Mouse (Mus musculus): Measurements from ENCODE around the gene Gm4064.
"Not testable (repeated sequence)": the region's sequence is repeated elsewhere in the genome, so short reads cannot be mapped to it uniquely, and the experiment has no call there.

Gm4064 gene

DNA sequence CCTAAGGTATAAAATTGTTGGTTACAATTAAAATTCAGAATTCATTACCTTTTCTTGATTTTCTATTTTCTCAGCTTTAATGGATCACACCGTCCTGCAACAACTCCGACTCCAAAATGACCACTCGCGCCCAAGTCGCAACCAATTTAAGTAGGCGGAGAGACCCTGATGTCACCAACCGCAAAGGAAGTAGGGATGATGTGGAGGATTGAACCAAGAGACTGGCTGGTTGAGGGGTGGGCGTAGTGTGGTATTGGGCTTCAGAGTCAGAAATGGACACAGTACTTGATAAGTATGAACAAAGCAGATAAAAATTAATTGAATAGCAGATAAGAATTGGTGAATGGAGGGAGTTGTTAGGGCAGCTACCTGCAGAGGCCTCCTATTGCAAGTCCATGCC, at the start of gene Gm4064:
TSS of gene Gm4064 (minus strand) at position 101 of the 400 bp plus-strand sequence.
- not testable (repeated sequence) for DNase-seq (ENCODE audit: low spot score)

DNA sequence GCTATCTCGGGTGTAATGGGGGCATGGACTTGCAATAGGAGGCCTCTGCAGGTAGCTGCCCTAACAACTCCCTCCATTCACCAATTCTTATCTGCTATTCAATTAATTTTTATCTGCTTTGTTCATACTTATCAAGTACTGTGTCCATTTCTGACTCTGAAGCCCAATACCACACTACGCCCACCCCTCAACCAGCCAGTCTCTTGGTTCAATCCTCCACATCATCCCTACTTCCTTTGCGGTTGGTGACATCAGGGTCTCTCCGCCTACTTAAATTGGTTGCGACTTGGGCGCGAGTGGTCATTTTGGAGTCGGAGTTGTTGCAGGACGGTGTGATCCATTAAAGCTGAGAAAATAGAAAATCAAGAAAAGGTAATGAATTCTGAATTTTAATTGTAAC, 34.4 kb upstream of the Gm4064 start, which contains the start of the genes Rbmy and Gm10256:
TSS of gene Rbmy (plus strand) at position 301 of the 400 bp plus-strand sequence.
TSS of gene Gm10256 (plus strand) at position 320 of the 400 bp plus-strand sequence.
- DNase-seq (ENCODE audit: low spot score), result not testable (repeated sequence)

Data from retina, embryonic 14.5 days (tissue).